Mouse (Mus musculus): ENCODE data around the gene Srd5a2.
"Not testable (repeated sequence)": the region's sequence is repeated elsewhere in the genome, so short reads cannot be mapped to it uniquely, and the experiment has no call there.

The Srd5a2 gene

DNA sequence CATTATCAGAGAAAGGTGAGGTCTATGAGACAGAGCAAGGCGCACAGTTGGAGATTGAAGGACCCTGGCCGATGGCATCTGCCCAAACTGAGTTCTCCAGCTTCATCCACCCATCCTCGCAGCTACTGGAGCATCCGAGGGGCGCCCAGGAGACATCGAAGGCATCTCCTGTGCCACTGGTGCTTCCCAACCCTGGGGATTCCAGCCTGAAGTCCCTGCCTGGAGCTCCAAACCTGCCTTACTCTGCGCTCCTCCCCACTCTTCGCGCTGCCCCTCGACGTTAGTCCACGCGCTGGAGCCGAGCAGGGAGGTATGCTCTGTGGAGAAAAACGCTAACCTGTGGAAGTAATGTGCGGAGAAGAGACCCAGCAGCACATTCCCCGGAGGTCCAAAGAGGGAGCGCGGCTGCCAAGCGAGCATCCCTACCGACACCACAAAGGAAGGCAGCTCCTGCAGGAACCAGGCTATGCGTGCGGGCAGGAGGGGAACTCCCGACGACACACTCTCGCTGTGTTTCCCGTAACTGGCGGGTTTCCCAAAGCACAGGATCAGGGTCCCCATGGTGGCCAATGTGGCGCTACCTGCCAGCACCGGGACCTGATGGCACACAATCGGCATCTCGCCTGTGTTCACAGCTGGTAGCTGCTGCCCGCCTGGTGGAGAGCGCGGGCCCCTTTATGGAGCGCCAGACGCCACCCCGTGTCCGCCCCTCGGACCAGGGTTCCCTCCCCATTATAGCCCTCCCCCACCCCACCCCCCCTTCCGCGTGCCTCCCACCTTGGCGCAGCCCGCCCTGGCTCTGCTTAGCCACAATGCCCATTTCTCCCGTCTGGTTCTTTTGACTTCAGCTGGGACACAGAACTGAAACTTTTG, at the start of gene Srd5a2:
Gene Srd5a2, minus strand, starts transcription at position 707 of the 873 bp plus-strand sequence.
- no peak for DNase-seq

DNA sequence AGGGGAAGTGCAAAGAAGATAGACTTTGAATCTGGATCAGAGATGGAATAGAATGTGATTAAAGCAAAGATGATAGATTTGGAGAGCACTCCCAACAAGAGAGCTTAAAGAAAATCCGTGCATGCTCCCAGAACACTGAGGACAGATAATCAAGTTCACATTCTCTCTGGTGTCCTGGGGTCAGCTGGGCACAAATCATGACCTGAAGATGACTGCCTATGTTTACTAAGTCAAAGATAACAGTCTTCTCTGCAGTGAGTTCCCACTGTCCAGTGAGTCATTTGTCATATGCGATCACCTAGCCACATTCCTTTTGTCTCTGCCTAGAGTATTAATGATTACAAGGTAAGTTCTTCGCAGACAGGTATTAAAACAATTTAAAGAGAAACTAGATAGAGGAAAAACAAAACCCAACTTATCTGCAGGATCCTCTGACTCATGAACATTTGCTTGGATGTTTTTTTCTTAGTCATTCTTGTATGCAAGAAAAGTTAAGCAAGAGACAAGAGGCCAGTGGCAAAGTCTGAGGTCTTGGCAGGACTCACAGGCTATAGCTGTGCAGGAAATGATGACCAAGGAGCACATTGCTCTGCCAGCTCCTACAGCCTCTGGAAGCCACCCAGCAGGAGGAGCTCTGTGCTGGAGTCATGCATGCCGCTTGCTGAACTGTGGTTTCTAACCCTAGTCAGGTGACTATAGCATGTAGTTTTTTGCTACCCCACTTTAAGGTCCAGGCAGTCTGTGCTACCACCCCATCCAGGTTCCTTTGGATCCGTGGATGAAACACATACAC, 41.4 kb upstream of the Srd5a2 start:
- no peak for DNase-seq

DNA sequence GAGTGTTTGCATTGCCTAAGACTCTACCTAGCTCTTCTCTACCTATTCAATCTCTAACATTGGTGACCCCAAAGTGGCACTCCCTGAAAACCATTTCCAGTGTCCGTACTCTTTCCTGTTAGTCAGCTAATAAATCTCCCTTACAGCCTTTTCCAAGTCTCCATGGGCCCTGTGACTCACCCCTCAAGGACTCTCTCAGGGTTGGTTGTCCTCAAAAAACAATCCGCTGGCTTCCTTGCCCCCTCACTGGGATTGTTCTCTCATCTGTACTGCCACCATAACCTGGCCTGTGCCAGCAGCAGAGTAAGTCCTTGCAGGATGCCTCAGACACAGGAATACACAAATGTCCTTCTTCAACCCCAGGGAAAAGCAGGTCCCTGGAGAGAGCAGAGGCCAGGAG, 40.3 kb upstream of the Srd5a2 start:
- no peak for DNase-seq

- DNase-seq = no peak
Measured at GRCm38 (mm10) chr17:74083370-74083769, 35.7 kb upstream of the Srd5a2 start.

DNA sequence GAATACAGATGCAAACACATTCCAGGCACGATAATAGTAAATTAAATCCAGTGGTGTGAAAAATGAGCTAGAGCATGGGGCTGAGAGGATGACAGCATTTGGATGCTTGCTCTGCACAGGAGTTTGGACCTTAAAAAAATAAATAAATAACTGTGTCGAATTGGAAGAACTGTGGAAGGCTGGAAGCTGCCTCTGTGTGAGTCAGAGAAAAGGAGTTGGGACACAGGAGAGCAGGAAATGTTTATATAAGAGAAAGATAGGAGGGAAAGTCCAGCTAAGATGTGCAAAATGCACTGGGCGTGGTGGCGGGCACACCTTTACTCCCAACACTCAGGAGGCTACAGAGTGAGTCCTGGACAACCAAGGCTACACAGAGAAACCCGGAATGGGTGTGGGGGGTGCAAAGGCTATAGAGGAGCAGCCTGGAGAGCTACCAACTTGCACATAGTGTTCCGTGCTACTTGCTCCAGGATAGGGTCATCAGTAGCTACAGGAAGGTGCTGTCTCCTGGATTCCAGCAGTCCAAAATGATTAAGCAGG, 32.4 kb upstream of the Srd5a2 start:
- no peak for DNase-seq

GRCm38 (mm10) chr17:74078776-74079495, 31.2 kb upstream of the Srd5a2 start:
- DNase-seq = no peak

- DNase-seq = not testable (repeated sequence)
Measured at GRCm38 (mm10) chr17:74073067-74073466, 25.4 kb upstream of the Srd5a2 start.

GRCm38 (mm10) chr17:74062763-74063162, 15.0 kb upstream of the Srd5a2 start:
- not testable (repeated sequence) for DNase-seq

- no peak for DNase-seq
Measured at GRCm38 (mm10) chr17:74048229-74048816, 607 bp upstream of the Srd5a2 start.

GRCm38 (mm10) chr17:74043754-74044153, 4.0 kb downstream of the Srd5a2 start:
- no peak for DNase-seq

GRCm38 (mm10) chr17:74020526-74021203, 27.1 kb downstream of the Srd5a2 start:
- DNase-seq = peak; percentile 82

DNA sequence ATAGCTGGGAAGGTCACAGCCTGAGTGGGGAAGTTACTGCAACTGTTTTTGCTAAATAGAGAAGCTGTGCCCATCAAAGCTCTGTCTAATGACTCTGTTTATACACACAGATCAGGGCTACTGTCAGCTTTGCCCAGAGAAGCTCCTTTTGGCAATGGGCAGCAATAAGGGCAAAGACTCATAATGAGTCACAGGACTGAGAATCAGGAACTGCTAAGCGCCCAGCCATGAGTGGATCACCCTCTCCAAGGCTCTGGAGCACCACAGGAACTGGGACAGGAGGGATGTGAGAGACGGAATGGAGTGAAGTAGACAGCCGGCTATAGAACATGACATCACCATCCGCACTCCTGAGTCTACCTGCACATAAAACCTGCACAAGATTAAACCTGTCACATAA, 29.4 kb downstream of the Srd5a2 start:
- no peak for DNase-seq

- no peak for DNase-seq
Measured at GRCm38 (mm10) chr17:74017649-74018048, 30.1 kb downstream of the Srd5a2 start.

DNA sequence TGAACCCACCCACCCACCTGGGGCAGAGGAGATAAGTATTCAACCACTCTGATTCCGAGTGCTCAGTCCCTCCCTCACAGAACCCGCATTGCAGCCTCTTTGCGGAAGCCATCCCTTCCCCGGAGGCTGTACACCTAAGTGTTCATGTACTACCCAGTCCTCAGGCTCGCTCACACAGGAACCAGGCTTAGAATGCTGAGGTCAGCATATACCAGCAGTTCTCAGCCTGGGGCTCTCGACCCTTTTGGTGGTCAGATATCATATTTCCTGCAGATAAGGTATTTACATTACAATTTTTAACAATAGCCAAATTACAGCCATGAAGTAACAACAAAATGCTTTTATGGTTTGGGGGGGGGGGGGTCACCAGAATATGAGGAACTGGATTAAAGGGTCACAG, 32.6 kb downstream of the Srd5a2 start:
- DNase-seq = no peak

- no peak for DNase-seq
Measured at GRCm38 (mm10) chr17:74008680-74009079, 39.0 kb downstream of the Srd5a2 start.

DNA sequence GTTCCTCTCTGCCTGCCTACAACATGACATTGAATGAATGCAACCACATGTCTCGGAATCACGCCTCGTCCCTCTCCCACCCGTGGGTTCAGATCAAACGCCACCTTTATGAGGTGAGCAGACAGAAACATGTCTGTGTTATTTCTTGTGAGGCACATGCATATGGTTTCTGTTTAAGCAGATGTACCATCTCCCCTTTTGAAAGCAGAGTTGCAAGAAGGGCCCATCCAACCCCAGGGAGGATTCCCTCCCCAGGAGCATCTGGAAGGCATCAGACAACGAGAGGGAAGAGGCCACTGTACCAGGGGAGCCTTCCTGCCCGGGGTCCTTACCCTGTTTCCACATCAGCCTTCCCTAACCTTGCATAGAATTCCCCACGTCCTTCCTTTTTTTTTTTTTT, 40.7 kb downstream of the Srd5a2 start:
- no peak for DNase-seq

DNA sequence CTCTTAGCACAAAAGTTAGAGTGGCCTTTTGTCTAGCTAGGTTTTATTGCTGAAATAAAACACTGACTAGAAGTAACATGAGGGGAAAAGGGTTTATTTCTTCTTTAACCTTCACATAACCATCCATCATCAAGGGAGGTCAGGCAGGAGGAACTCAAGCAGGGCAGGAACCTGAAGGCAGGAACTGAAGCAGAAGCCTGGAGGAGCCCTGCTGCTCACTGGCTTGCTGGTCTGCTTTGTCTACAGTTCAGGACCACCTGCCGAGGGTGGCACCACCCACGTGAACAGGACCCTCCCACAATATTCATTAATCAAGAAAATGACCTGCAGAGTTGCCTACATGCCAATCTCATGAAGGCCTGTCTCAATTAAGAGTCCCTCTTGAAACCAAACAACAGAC, 45.3 kb downstream of the Srd5a2 start:
- no peak for DNase-seq

GRCm38 (mm10) chr17:73995907-73996645, 51.6 kb downstream of the Srd5a2 start:
- no peak for DNase-seq

DNA sequence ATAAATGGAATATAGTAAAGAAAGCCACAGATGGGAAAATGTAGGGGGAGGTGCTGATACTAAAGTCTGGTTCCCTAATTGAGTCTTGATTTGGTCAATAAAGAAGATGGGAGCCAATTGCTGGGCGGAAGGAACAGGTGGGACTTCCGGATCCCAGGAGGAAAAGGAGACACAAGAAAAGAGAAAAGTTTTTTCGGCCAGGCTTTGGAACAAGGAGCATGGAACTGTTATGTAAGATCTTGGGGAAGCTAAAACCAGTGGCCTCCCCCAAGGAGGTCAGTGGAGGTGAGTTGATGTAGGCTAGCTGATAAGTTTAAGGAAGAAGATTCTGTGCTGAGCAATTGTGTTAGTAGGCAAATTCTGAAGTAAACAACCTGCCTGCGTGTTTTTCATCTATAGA, 56.5 kb downstream of the Srd5a2 start:
- DNase-seq = no peak

DNA sequence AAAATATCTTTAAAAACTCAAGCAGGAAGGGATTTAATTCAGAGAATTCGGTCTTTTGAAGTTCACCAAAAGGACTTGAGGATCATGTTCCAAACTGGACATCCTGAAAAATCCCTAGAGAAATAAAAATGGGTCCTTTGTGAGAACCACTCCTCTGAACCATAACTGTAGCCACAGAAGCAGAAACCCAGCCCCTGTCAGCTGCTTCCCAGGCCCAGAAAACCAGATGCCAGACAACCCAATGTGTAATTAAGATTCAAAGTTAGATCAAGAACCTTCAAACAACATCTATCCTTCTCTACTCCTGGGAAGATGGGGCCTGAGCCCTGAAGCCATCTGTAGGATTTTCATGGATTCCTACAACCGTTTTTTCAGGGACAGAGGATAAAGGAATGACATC, 61.1 kb downstream of the Srd5a2 start:
- no peak for DNase-seq

DNA sequence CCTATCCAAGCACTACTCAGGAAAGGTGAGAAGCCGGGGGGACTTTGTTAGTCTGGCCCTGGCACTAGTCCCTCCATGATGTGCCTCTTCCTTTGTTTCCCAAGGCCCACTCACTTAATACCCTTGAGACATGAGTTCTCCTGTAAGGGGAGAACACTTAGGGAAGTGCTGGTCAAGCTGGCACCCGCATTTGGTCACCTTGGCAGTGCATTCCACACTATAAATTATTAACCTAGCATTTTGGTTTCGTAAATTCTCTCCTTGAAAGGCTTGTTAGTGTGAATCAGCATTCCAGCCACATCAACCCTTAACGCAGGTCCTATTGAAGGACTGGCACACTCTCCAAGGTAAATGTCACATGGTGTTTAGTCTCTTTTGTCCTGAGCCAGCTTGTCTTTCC, 61.8 kb downstream of the Srd5a2 start:
- no peak for DNase-seq

All from right cerebral cortex, postnatal 14 days (tissue).